Mouse (Mus musculus) brain, embryonic 14.5 days (tissue): ENCODE measurements around the gene Vmn2r70. TPM values are rescaled to one million over a fixed set of nuclear protein-coding genes. Genes with fewer than 3 reads are reported as not detected.

Source experiments
- DNase-seq: peaks from one replicate; pipeline ENCODE4 v3.0.0-alpha.2; 2011; ENCODE audit warnings: low read depth
- CTCF ChIP-seq: fragments of 200-500 bp; IDR thresholded peaks from 2 replicates; pipeline ENCODE4 v1.5.1; 2012; ENCODE audit warnings: inconsistent platforms, mild to moderate bottlenecking, moderate library complexity, borderline replicate concordance; ENCODE audit not compliant: insufficient read depth, insufficient read length; ENCODE audit errors: extremely low read depth
- POLR2A ChIP-seq: fragments of 200-500 bp; IDR thresholded peaks from 2 replicates; pipeline ENCODE4 v1.6.1; 2012; ENCODE audit warnings: mild to moderate bottlenecking, inconsistent platforms, borderline replicate concordance; ENCODE audit not compliant: poor library complexity, insufficient read depth, insufficient read length, severe bottlenecking; ENCODE audit errors: extremely low read depth
- polyA plus RNA-seq: library from polyadenylated mRNA; depleted of rRNA; stranded (reverse); fragments of >200 nt; gene quantifications from 2 replicates; pipeline ENCODE4 v1.2.3, GENCODE M21; 2012; rRNA removed

The Vmn2r70 gene
- not detected in 2 replicates for polyA plus RNA-seq

- no peak for DNase-seq
- TF ChIP-seq CTCF (no peak), POLR2A (no peak)
Observed at GRCm38 (mm10) chr7:85569092-85569491, at the start of gene Vmn2r70. Gene Vmn2r70 (minus strand): TSS chr7:85569192.

- no peak for DNase-seq
Observed at GRCm38 (mm10) chr7:85562787-85563186, 6.2 kb downstream of the Vmn2r70 start, which contains the start of gene Vmn2r71. Gene Vmn2r71 (plus strand): TSS chr7:85563087.

GRCm38 (mm10) chr7:85543118-85543517 is 25.9 kb downstream of the Vmn2r70 start:
- TF ChIP-seq POLR2A (no peak), CTCF (no peak)
- no peak for DNase-seq

More at GRCm38 (mm10) chr7:85562787-85563186, 6.2 kb downstream of the Vmn2r70 start, which contains the start of gene Vmn2r71:
- TF ChIP-seq POLR2A (no peak), CTCF (no peak)

- DNase-seq: no peak
- TF ChIP-seq POLR2A (no peak), CTCF (no peak)
Observed at GRCm38 (mm10) chr7:85542108-85542507, 26.9 kb downstream of the Vmn2r70 start.

Other genes starting within 250 kb of the Vmn2r70 start
- not detected in 2 replicates for gene Vmn2r69, start 153.3 kb downstream of the Vmn2r70 start, polyA plus RNA-seq
- gene Vmn2r71, start 6.1 kb downstream of the Vmn2r70 start, polyA plus RNA-seq: not detected in 2 replicates
- gene Vmn2r72, start 185.9 kb upstream of the Vmn2r70 start, polyA plus RNA-seq: not detected in 2 replicates